Mouse (Mus musculus) liver, embryonic 18 days (tissue): Measurements from ENCODE around the gene Chrm5. TPM values are rescaled to one million over a fixed set of nuclear protein-coding genes. Genes with fewer than 3 reads are reported as not detected.

ENCODE experiments used
- polyA plus RNA-seq: library from polyadenylated mRNA; depleted of rRNA; stranded (reverse); fragments of >200 nt; gene quantifications from 2 replicates; pipeline ENCODE4 v1.2.3, GENCODE M21; 2012; rRNA removed

The Chrm5 gene
- polyA plus RNA-seq, result not detected in 2 replicates

DNA sequence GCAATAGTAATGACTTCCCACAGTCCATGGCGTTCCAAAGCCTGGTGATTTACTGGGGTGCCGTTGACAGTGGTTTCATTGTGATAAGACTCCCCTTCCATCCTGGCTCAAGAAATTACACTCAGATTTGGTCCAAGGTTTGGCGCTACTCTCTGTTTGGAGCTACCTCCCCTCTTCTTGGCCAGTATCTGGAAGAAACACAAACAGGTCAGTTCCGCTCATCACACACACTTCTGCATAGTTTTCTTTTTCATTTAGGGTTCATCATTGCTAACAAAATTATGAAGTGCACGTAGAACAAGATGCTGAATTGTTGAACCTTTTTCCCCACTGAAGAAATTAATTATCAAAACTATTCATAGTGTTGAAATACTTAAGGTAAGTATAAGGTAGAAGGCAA lies at the start of gene Chrm5:
Chrm5 (minus strand) TSS at position 101 of the 400 bp plus-strand sequence.

DNA sequence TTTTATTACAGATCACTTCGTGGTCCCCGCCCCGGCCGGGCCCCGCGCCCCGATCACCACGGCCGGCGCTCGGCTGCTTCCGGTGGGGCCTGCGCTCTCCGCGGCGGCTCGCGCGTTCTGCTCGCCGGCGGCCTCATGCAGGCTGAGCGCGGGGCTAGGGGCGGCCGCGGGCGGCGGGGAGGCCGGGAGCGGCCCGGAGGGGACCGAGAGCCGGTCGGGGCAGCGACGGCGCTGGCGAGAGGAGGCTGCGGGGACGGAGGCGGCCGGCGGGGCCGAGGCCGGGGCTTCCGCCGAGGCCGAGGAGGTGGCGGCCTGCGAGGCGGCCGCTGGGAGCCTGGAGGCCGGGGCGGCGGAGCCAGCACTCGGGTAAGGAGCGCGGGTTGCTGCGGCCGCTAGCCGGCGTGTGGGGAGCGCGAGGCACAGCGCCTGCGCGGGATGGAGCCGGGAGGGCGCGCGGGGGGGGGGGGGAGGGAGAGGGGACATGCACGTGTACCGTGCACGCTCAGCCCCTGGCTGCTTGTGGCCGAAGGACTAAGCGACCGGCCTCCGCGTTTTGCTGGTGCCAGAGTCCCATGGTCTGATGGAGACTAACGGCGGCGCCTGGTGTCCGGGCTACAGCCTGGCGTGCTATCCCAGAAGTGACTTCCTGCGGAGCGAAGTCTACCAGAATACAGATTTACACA lies 12.4 kb upstream of the Chrm5 start, which contains the start of gene Aven:
Aven (plus strand) TSS at position 109 of the 683 bp plus-strand sequence.

DNA sequence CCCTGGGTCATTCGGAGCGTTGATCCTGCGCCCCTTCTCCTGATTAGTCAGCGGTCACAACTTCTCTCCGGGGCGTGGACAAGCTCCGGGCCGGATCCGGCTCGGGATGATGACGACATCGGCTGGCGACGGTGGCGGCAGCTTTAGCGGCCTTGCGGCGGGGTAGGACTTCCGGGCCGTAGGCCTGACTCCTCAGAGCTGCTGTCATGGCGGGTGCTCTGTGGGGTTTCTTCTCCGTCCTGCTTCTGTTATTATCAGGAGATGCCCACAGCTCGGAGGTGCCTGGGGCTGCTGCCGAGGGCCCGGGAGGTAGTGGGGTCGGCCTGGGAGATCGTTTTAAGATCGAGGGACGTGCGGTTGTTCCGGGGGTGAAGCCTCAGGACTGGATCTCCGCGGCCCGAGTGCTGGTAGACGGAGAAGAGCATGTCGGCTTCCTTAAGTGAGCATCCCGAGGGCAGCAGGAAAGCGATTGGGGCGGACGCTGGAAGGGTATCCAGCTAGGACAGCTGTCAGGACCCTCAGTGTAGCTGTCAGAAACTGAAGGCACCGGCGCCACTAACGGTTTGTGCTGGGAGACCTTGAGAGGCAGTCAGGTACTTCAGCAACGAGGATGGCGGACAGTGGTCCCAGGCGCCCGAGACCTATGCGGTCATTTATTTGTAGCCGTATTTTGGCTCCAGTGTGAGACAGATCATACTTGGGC lies 25.6 kb downstream of the Chrm5 start, which contains the start of gene Emc7:
Emc7 (plus strand) TSS at position 136 of the 703 bp plus-strand sequence.

Other genes with a start within 250 kb of the Chrm5 start
- gene Lpcat4, start 241.3 kb downstream of the Chrm5 start, polyA plus RNA-seq, result 3.2 and 3.9 TPM in 2 replicates
- gene Nutm1, start 221.5 kb downstream of the Chrm5 start, polyA plus RNA-seq, result not detected in 2 replicates
- gene Nop10, start 218.8 kb downstream of the Chrm5 start, polyA plus RNA-seq, result 87.3 and 103 TPM in 2 replicates
- gene Slc12a6, start 214.9 kb downstream of the Chrm5 start, polyA plus RNA-seq, result 11.2 and 12.0 TPM in 2 replicates
- gene Gm21985, start 214.5 kb downstream of the Chrm5 start, polyA plus RNA-seq, result 0.02 TPM in 1 of 2 replicates, not detected in the other
- gene Emc4, start 112.7 kb downstream of the Chrm5 start, polyA plus RNA-seq, result 42.2 and 43.2 TPM in 2 replicates
- gene Katnbl1, start 101.6 kb downstream of the Chrm5 start, polyA plus RNA-seq, result 4.6 and 5.0 TPM in 2 replicates
- gene Emc7, start 25.8 kb downstream of the Chrm5 start, polyA plus RNA-seq, result 7.9 TPM in 2 replicates
- 5.4 and 6.0 TPM in 2 replicates for gene Aven, start 12.2 kb upstream of the Chrm5 start, polyA plus RNA-seq